Mouse (Mus musculus): Measurements from ENCODE around the gene Cobl. TPM values are rescaled to one million over a fixed set of nuclear protein-coding genes. Genes with fewer than 3 reads are reported as not detected.

The Cobl gene
- polyA plus RNA-seq, 2 experiments from 2014 or later, result not detected

- ATAC-seq, result no peak
Observed at GRCm38 (mm10) chr11:12443614-12444013, 21.1 kb downstream of the Cobl start.

- no peak for ATAC-seq
Observed at GRCm38 (mm10) chr11:12443185-12443584, 21.6 kb downstream of the Cobl start.

- no peak for ATAC-seq
Observed at GRCm38 (mm10) chr11:12442283-12442682, 22.5 kb downstream of the Cobl start.

GRCm38 (mm10) chr11:12435905-12436304 lies 28.9 kb downstream of the Cobl start:
- no peak for ATAC-seq

GRCm38 (mm10) chr11:12435018-12435417 lies 29.7 kb downstream of the Cobl start:
- no peak for ATAC-seq

- ATAC-seq, result no peak
Observed at GRCm38 (mm10) chr11:12434597-12434996, 30.2 kb downstream of the Cobl start.

GRCm38 (mm10) chr11:12431911-12432310 lies 32.8 kb downstream of the Cobl start:
- no peak for ATAC-seq

GRCm38 (mm10) chr11:12430231-12431041 lies 34.3 kb downstream of the Cobl start:
- ATAC-seq, result no peak

GRCm38 (mm10) chr11:12426746-12427145 lies 38.0 kb downstream of the Cobl start:
- no peak for ATAC-seq

- ATAC-seq, result no peak
Observed at GRCm38 (mm10) chr11:12424205-12424604, 40.6 kb downstream of the Cobl start.

GRCm38 (mm10) chr11:12421183-12421582 lies 43.6 kb downstream of the Cobl start:
- no peak for ATAC-seq

GRCm38 (mm10) chr11:12420146-12420545 lies 44.6 kb downstream of the Cobl start:
- ATAC-seq, result no peak

GRCm38 (mm10) chr11:12416899-12417298 lies 47.9 kb downstream of the Cobl start:
- ATAC-seq, result no peak

GRCm38 (mm10) chr11:12415329-12415728 lies 49.4 kb downstream of the Cobl start:
- no peak for ATAC-seq

GRCm38 (mm10) chr11:12411950-12412349 lies 52.8 kb downstream of the Cobl start:
- ATAC-seq, result no peak

- ATAC-seq, result no peak
Observed at GRCm38 (mm10) chr11:12411075-12411807, 53.5 kb downstream of the Cobl start.

- ATAC-seq, result no peak
Observed at GRCm38 (mm10) chr11:12409463-12409862, 55.3 kb downstream of the Cobl start.

- ATAC-seq, result no peak
Observed at GRCm38 (mm10) chr11:12407834-12408233, 56.9 kb downstream of the Cobl start.

GRCm38 (mm10) chr11:12399903-12400302 lies 64.9 kb downstream of the Cobl start:
- ATAC-seq, result no peak

GRCm38 (mm10) chr11:12396196-12396595 lies 68.6 kb downstream of the Cobl start:
- ATAC-seq, result no peak

- ATAC-seq, result no peak
Observed at GRCm38 (mm10) chr11:12394701-12395100, 70.1 kb downstream of the Cobl start.

GRCm38 (mm10) chr11:12394151-12394550 lies 70.6 kb downstream of the Cobl start:
- ATAC-seq, result no peak

GRCm38 (mm10) chr11:12384826-12385225 lies 79.9 kb downstream of the Cobl start:
- no peak for ATAC-seq

GRCm38 (mm10) chr11:12382991-12383390 lies 81.8 kb downstream of the Cobl start:
- no peak for ATAC-seq
